14 mouse cellular contexts compared by ENCODE assay signal in the genomic region with DNA sequence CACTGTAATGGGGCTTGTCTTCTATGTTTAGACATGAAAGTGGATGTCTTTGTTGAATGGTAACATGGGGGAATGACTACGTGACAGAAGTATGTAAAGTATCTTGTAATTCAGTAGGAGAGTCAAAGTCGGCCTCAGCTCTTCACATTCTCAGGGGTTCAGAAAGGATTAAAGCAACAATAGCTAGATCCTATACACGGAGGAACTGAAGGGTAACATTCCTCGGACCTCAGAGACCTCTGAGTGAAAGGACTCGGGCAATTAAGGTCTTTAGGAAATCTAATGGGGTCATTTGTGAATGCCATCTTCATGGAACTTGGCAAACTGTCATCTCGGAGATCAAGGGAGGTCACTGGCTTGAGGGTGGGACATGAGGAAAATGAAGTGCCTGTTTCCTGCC.
DNase-seq lines count a peak whose midpoint lies in the region; ATAC-seq and TF ChIP-seq lines count a peak whose summit lies in the region.
"Had no signal": no experiment of that assay in that cellular context is flagged by ENCODE, and none has a peak within 500 bp of the region (broad histone marks: within the 10 kb centered on the region; RNA-seq: fewer than 3 reads in every experiment).

No protein-coding gene starts in this region.

- no peak for TF ChIP-seq CTCF in brain, embryonic 14.5 days (IDR thresholded peaks at IDR 0.05; ENCODE audit: borderline replicate concordance, extremely low read depth, insufficient read depth, insufficient read length)
- no peak for TF ChIP-seq CTCF in heart, postnatal 0 days (IDR thresholded peaks at IDR 0.05; ENCODE audit: low read depth)

- intact Hi-C loops in heart, postnatal 25 days (cut with DNase I), result no loop called here

- no peak for ATAC-seq in heart, embryonic 11.5 days (replicated peaks; ENCODE audit: insufficient number of reproducible peaks, low FRiP score, low TSS enrichment)
- ATAC-seq in kidney, embryonic 15.5 days (replicated peaks; ENCODE audit: low FRiP score), result no peak
- ATAC-seq in heart, postnatal 0 days (ENCODE audit: insufficient read depth, low read depth), result peak; percentile 88
- no peak for ATAC-seq in megakaryocyte progenitor cell, adult 5-6 weeks (replicated peaks; ENCODE audit: poor library complexity)
- ATAC-seq in hindbrain, embryonic 11.5 days (ENCODE audit: low FRiP score), result no peak
- ATAC-seq: forebrain, embryonic 16.5 days had no signal

- H3K4me2 ChIP-seq in heart, embryonic 11.5 days, result no peak overlapping the region
- H3K4me2 ChIP-seq in kidney, embryonic 15.5 days, result no peak overlapping the region
- peak overlapping the region; percentile 34 for H3K4me2 ChIP-seq in heart, postnatal 0 days (ENCODE audit: low read depth, low read length)
- no peak overlapping the region for H3K4me2 ChIP-seq in hindbrain, embryonic 11.5 days (replicated peaks; ENCODE audit: low read depth, low read length)
- H3K4me2 ChIP-seq: embryonic facial prominence, embryonic 12.5 days; hindbrain, embryonic 14.5 days had no signal

- H3K27ac ChIP-seq in heart, embryonic 11.5 days (ENCODE audit: low read depth, low read length), result peak overlapping the region; percentile 51
- no peak overlapping the region for H3K27ac ChIP-seq in kidney, embryonic 15.5 days
- peak overlapping the region; percentile 76 for H3K27ac ChIP-seq in heart, postnatal 0 days (ENCODE audit: low read depth)
- no peak overlapping the region for H3K27ac ChIP-seq in hindbrain, embryonic 11.5 days (ENCODE audit: low read depth, low read length)
- H3K27ac ChIP-seq: embryonic facial prominence, embryonic 12.5 days; hindbrain, embryonic 14.5 days; left cerebral cortex, adult 2 months had no signal

- H3K4me3 ChIP-seq in heart, embryonic 11.5 days (ENCODE audit: low read depth, low read length), result no peak overlapping the region
- no peak overlapping the region for H3K4me3 ChIP-seq in kidney, embryonic 15.5 days (replicated peaks)
- no peak overlapping the region for H3K4me3 ChIP-seq in heart, postnatal 0 days (ENCODE audit: low read depth, low read length)
- H3K4me3 ChIP-seq in hindbrain, embryonic 11.5 days (ENCODE audit: low read depth, low read length), result no peak overlapping the region
- H3K4me3 ChIP-seq: embryonic facial prominence, embryonic 12.5 days; left cerebral cortex, adult 2 months had no signal

- no peaks in the 10 kb centered on the region for H3K27me3 ChIP-seq in heart, embryonic 11.5 days (ENCODE audit: control insufficient read depth, insufficient read depth, low read length)
- H3K27me3 ChIP-seq in kidney, embryonic 15.5 days, result no peaks in the 10 kb centered on the region
- no peaks in the 10 kb centered on the region for H3K27me3 ChIP-seq in heart, postnatal 0 days (ENCODE audit: control insufficient read depth, insufficient read depth, low read length)
- H3K27me3 ChIP-seq in hindbrain, embryonic 11.5 days (ENCODE audit: control insufficient read depth, insufficient read depth, low read length), result no peaks in the 10 kb centered on the region
- H3K27me3 ChIP-seq: embryonic facial prominence, embryonic 12.5 days had no signal

- no peaks in the 10 kb centered on the region; the same call in 1 of the 2 replicates for H3K4me1 ChIP-seq in heart, embryonic 11.5 days (ENCODE audit: control insufficient read depth, insufficient read depth, low read length)
- no peaks in the 10 kb centered on the region for H3K4me1 ChIP-seq in kidney, embryonic 15.5 days
- H3K4me1 ChIP-seq in heart, postnatal 0 days (ENCODE audit: control insufficient read depth, insufficient read depth), result peaks cover 23% of the 10 kb centered on the region
- H3K4me1 ChIP-seq in hindbrain, embryonic 11.5 days (replicated peaks; ENCODE audit: control insufficient read depth, insufficient read depth, low read length), result no peaks in the 10 kb centered on the region

- no peaks in the 10 kb centered on the region for H3K9me3 ChIP-seq in heart, embryonic 11.5 days (replicated peaks; ENCODE audit: control insufficient read depth, low read length)
- no peaks in the 10 kb centered on the region for H3K9me3 ChIP-seq in kidney, embryonic 15.5 days (replicated peaks)
- H3K9me3 ChIP-seq in heart, postnatal 0 days (replicated peaks; ENCODE audit: control insufficient read depth, low read length), result no peaks in the 10 kb centered on the region
- no peaks in the 10 kb centered on the region for H3K9me3 ChIP-seq in hindbrain, embryonic 11.5 days (ENCODE audit: control insufficient read depth, low read length)
- H3K9me3 ChIP-seq: embryonic facial prominence, embryonic 12.5 days had no signal

- 22% methylated on average over 6 of the region's 6 CpGs for WGBS in heart, embryonic 11.5 days (ENCODE audit: insufficient replicate concordance)
- 11% methylated on average over 6 of the region's 6 CpGs for WGBS in kidney, embryonic 15.5 days
- WGBS in heart, postnatal 0 days, result 10% methylated on average over 6 of the region's 6 CpGs
- 13% methylated on average over 6 of the region's 6 CpGs for WGBS in hindbrain, embryonic 11.5 days

- no peak overlapping the region for H3K9ac ChIP-seq in heart, embryonic 11.5 days (ENCODE audit: low read depth, low read length)
- no peak overlapping the region for H3K9ac ChIP-seq in kidney, embryonic 15.5 days
- H3K9ac ChIP-seq in heart, postnatal 0 days (replicated peaks; ENCODE audit: low read depth, low read length), result 0 out of 2 replicates have a peak overlapping the region, but pooled peaks have one; percentile 12
- H3K9ac ChIP-seq in hindbrain, embryonic 11.5 days (ENCODE audit: low read depth, low read length), result no peak overlapping the region
- H3K9ac ChIP-seq: embryonic facial prominence, embryonic 12.5 days; hindbrain, embryonic 14.5 days had no signal

- no peak for TF ChIP-seq POLR2A in brain, embryonic 14.5 days (IDR thresholded peaks at IDR 0.05; ENCODE audit: borderline replicate concordance, extremely low read depth, insufficient read depth, insufficient read length, poor library complexity, severe bottlenecking)

- no peak for TF ChIP-seq EP300 in heart, postnatal 0 days (IDR thresholded peaks at IDR 0.05; ENCODE audit: low read depth)

- H3K36me3 ChIP-seq in heart, embryonic 11.5 days (ENCODE audit: control insufficient read depth, insufficient read depth, low read length), result no peaks in the 10 kb centered on the region
- no peaks in the 10 kb centered on the region for H3K36me3 ChIP-seq in kidney, embryonic 15.5 days
- H3K36me3 ChIP-seq in heart, postnatal 0 days (replicated peaks; ENCODE audit: control insufficient read depth, insufficient read depth, low read length), result no peaks in the 10 kb centered on the region
- no peaks in the 10 kb centered on the region for H3K36me3 ChIP-seq in hindbrain, embryonic 11.5 days (ENCODE audit: control insufficient read depth, insufficient read depth, low read length)
- H3K36me3 ChIP-seq: embryonic facial prominence, embryonic 12.5 days had no signal

- no peak for DNase-seq in heart, postnatal 25 days (ENCODE audit: low spot score)
- peak; percentile 27 for DNase-seq in kidney, postnatal 14 days
- DNase-seq in brain, embryonic 14.5 days (ENCODE audit: low read depth), result peak; percentile 13
- peak; percentile 74 for DNase-seq in heart, postnatal 0 days (ENCODE audit: low spot score)
- no peak for DNase-seq in hindbrain, embryonic 11.5 days (ENCODE audit: low spot score)
- DNase-seq: adrenal gland, postnatal 36 days; gastrocnemius, postnatal 10 days had no signal

Comparison
In these comparisons a context has a peak if more than half of its experiments do, and no peak if none do; other contexts are left out.
1. DNase-seq: peak in kidney, postnatal 14 days (single experiment), brain, embryonic 14.5 days (single experiment) and heart, postnatal 0 days (single experiment); none in heart, postnatal 25 days (single experiment) and hindbrain, embryonic 11.5 days (single experiment).
2. H3K27ac ChIP-seq: peak in heart, embryonic 11.5 days (single experiment) and heart, postnatal 0 days (single experiment); none in kidney, embryonic 15.5 days (single experiment) and hindbrain, embryonic 11.5 days (single experiment).